Mouse (Mus musculus): ENCODE results near the gene Fchsd2. TPM values are rescaled to one million over a fixed set of nuclear protein-coding genes. Genes with fewer than 3 reads are reported as not detected.

Gene Fchsd2
- polyA plus RNA-seq, 1 experiment from 2014 or later = 43.9 TPM

GRCm38 (mm10) chr7:101321218-101321827 is 228.7 kb downstream of the Fchsd2 start:
- Histone ChIP-seq H3K4me3 (ENCODE audit: inconsistent target) (no peak overlapping the region), H3K27ac (no peak overlapping the region), H3K36me3 (ENCODE audit: inconsistent target) (no peaks in the 10 kb centered on the region), H3K79me2 (ENCODE audit: inconsistent target) (no peaks in the 10 kb centered on the region)
- 4% methylated on average over 48 of the region's 61 CpGs for WGBS (ENCODE audit: missing documents)

GRCm38 (mm10) chr7:101323141-101323594 is 230.5 kb downstream of the Fchsd2 start:
- no peak overlapping the region for H3K27ac ChIP-seq
- no peaks in the 10 kb centered on the region for H3K36me3 ChIP-seq (ENCODE audit: inconsistent target)
- 91% methylated on average over 4 of the region's 4 CpGs for WGBS (ENCODE audit: missing documents)
- no peak overlapping the region for H3K4me3 ChIP-seq (ENCODE audit: inconsistent target)
- no peaks in the 10 kb centered on the region for H3K79me2 ChIP-seq (ENCODE audit: inconsistent target)

GRCm38 (mm10) chr7:101324142-101324962 is 231.7 kb downstream of the Fchsd2 start:
- Histone ChIP-seq H3K4me3 (ENCODE audit: inconsistent target) (no peak overlapping the region), H3K79me2 (ENCODE audit: inconsistent target) (no peaks in the 10 kb centered on the region), H3K36me3 (ENCODE audit: inconsistent target) (no peaks in the 10 kb centered on the region), H3K27ac (no peak overlapping the region)
- 81% methylated on average over 6 of the region's 6 CpGs for WGBS (ENCODE audit: missing documents)

GRCm38 (mm10) chr7:101326006-101326405 is 233.3 kb downstream of the Fchsd2 start:
- WGBS (ENCODE audit: missing documents) = 92% methylated on average over 5 of the region's 5 CpGs

GRCm38 (mm10) chr7:101327263-101327662 is 234.6 kb downstream of the Fchsd2 start:
- Histone ChIP-seq H3K36me3 (ENCODE audit: inconsistent target) (no peaks in the 10 kb centered on the region), H3K4me3 (ENCODE audit: inconsistent target) (no peak overlapping the region), H3K79me2 (ENCODE audit: inconsistent target) (no peaks in the 10 kb centered on the region), H3K27ac (no peak overlapping the region)
- 88% methylated on average over 5 of the region's 5 CpGs for WGBS (ENCODE audit: missing documents)

More at GRCm38 (mm10) chr7:101326006-101326405, 233.3 kb downstream of the Fchsd2 start:
- no peak overlapping the region for H3K4me3 ChIP-seq (ENCODE audit: inconsistent target)
- H3K27ac ChIP-seq = no peak overlapping the region
- no peaks in the 10 kb centered on the region for H3K36me3 ChIP-seq (ENCODE audit: inconsistent target)
- H3K79me2 ChIP-seq (ENCODE audit: inconsistent target) = no peaks in the 10 kb centered on the region

GRCm38 (mm10) chr7:101327786-101328185 is 235.1 kb downstream of the Fchsd2 start:
- H3K27ac ChIP-seq = no peak overlapping the region
- H3K79me2 ChIP-seq (ENCODE audit: inconsistent target) = no peaks in the 10 kb centered on the region
- 96% methylated on average over 2 of the region's 2 CpGs for WGBS (ENCODE audit: missing documents)
- H3K4me3 ChIP-seq (ENCODE audit: inconsistent target) = no peak overlapping the region
- H3K36me3 ChIP-seq (ENCODE audit: inconsistent target) = no peaks in the 10 kb centered on the region

- Histone ChIP-seq H3K79me2 (ENCODE audit: inconsistent target) (no peaks in the 10 kb centered on the region), H3K4me3 (ENCODE audit: inconsistent target) (no peak overlapping the region), H3K27ac (no peak overlapping the region), H3K36me3 (ENCODE audit: inconsistent target) (no peaks in the 10 kb centered on the region)
- 78% methylated on average over 4 of the region's 4 CpGs for WGBS (ENCODE audit: missing documents)
Measured at GRCm38 (mm10) chr7:101328621-101329158, 236.0 kb downstream of the Fchsd2 start.

GRCm38 (mm10) chr7:101329606-101330005 is 236.9 kb downstream of the Fchsd2 start:
- Histone ChIP-seq H3K4me3 (ENCODE audit: inconsistent target) (no peak overlapping the region), H3K79me2 (ENCODE audit: inconsistent target) (no peaks in the 10 kb centered on the region), H3K27ac (no peak overlapping the region), H3K36me3 (ENCODE audit: inconsistent target) (no peaks in the 10 kb centered on the region)
- 99% methylated on average over 4 of the region's 4 CpGs for WGBS (ENCODE audit: missing documents)

- no peaks in the 10 kb centered on the region for H3K36me3 ChIP-seq (ENCODE audit: inconsistent target)
- WGBS (ENCODE audit: missing documents) = 85% methylated on average over 10 of the region's 10 CpGs
- no peak overlapping the region for H3K27ac ChIP-seq
- no peaks in the 10 kb centered on the region for H3K79me2 ChIP-seq (ENCODE audit: inconsistent target)
- no peak overlapping the region for H3K4me3 ChIP-seq (ENCODE audit: inconsistent target)
Measured at GRCm38 (mm10) chr7:101330074-101330840, 237.6 kb downstream of the Fchsd2 start.

- 93% methylated on average over 4 of the region's 4 CpGs for WGBS (ENCODE audit: missing documents)
- Histone ChIP-seq H3K4me3 (ENCODE audit: inconsistent target) (no peak overlapping the region), H3K79me2 (ENCODE audit: inconsistent target) (no peaks in the 10 kb centered on the region), H3K36me3 (ENCODE audit: inconsistent target) (no peaks in the 10 kb centered on the region), H3K27ac (no peak overlapping the region)
Measured at GRCm38 (mm10) chr7:101330841-101331173, 238.1 kb downstream of the Fchsd2 start.

- H3K4me3 ChIP-seq (ENCODE audit: inconsistent target) = no peak overlapping the region
- WGBS (ENCODE audit: missing documents) = 98% methylated on average over 5 of the region's 5 CpGs
- H3K27ac ChIP-seq = no peak overlapping the region
- no peaks in the 10 kb centered on the region for H3K36me3 ChIP-seq (ENCODE audit: inconsistent target)
- H3K79me2 ChIP-seq (ENCODE audit: inconsistent target) = no peaks in the 10 kb centered on the region
Measured at GRCm38 (mm10) chr7:101332045-101332831, 239.6 kb downstream of the Fchsd2 start.

Data from macrophage (primary cell).